Mouse (Mus musculus): ENCODE measurements around the gene Hist1h4j. TPM values are rescaled to one million over a fixed set of nuclear protein-coding genes. Genes with fewer than 3 reads are reported as not detected.
"Not testable (repeated sequence)": the region's sequence is repeated elsewhere in the genome, so short reads cannot be mapped to it uniquely, and the experiment has no call there.

Gene Hist1h4j
- total and polyA plus RNA-seq, 3 experiments = 1.8 to 936 (median 27.8) TPM

- TF ChIP-seq ZC3H11A (IDR thresholded peaks at IDR 0.05; ENCODE audit: low read depth, low read length) (no peak), MAX (IDR thresholded peaks at IDR 0.05; ENCODE audit: low read length) (no peak), SMC3 (IDR thresholded peaks at IDR 0.05; ENCODE audit: low read depth, low read length) (peak; percentile 16; the same call in 1 of the 2 replicates), NELFE (IDR thresholded peaks at IDR 0.05; ENCODE audit: low read depth, low read length) (no peak), CHD1 (IDR thresholded peaks at IDR 0.05; ENCODE audit: low read depth, low read length) (peak; percentile 64), JUND (conservative IDR thresholded peaks at IDR 0.05; ENCODE audit: low read depth, low read length) (no peak), JUN (IDR thresholded peaks at IDR 0.05; ENCODE audit: insufficient read depth, low read depth, low read length) (no peak), CHD2 (IDR thresholded peaks at IDR 0.05; ENCODE audit: low read length) (no peak), CTCF (conservative IDR thresholded peaks at IDR 0.05 in 1 of 2, IDR thresholded peaks at IDR 0.05 in 1 of 2; ENCODE audit: low read depth in 2 of 2, low read length in 2 of 2) (no peak), SIN3A (IDR thresholded peaks at IDR 0.05; ENCODE audit: low read length) (no peak; the same call in 1 of the 2 replicates), POLR2AphosphoS2 (IDR thresholded peaks at IDR 0.05; ENCODE audit: low read depth, low read length) (peak; percentile 99)
These were observed 14.7 kb downstream of the Hist1h4j start (continued) for GRCm38 (mm10) chr13:21749387-21750158.

GRCm38 (mm10) chr13:21750159-21751017 is 15.5 kb downstream of the Hist1h4j start, which contains the start of gene Hist1h4k:
Gene Hist1h4k (minus strand): TSS chr13:21750505.
- H3K9me3 ChIP-seq (replicated peaks; ENCODE audit: low read length); in situ Hi-C loops (cut with MboI; ENCODE audit: low pct_ligation_motif_present, low pct_unique_long_range_greater_than_20kb, low sequenced_read_pairs); dilution Hi-C loops (cut with MboI; ENCODE audit: extremely low pct_ligation_motif_present, extremely low pct_unique_long_range_greater_than_20kb, low sequenced_read_pairs); H3K27me3 ChIP-seq (replicated peaks); H3K36me3 ChIP-seq (replicated peaks in 1 of 2; ENCODE audit: control insufficient read depth in 1 of 2, insufficient read depth in 1 of 2, low read length in 1 of 2); H3K79me2 ChIP-seq (replicated peaks; ENCODE audit: control insufficient read depth, extremely low read depth, insufficient read depth, poor library complexity, severe bottlenecking): not testable (repeated sequence)
- peak within 1 kb of the TSS; percentile 93 for H3K27ac ChIP-seq (ENCODE audit: insufficient read depth, low read depth)
- peaks cover 0 to 19% of the 10 kb centered on the region in 2 experiments; a peak in 2 of 4 replicates for H3K4me1 ChIP-seq (ENCODE audit: control insufficient read depth in 1 of 2, insufficient read depth in 2 of 2)
- peak within 1 kb of the TSS; percentile 53 to 69 (median 55) for H3K4me3 ChIP-seq (replicated peaks in 1 of 3; ENCODE audit: low read depth in 2 of 3, low read length in 2 of 3, poor library complexity in 1 of 3)
- peak within 1 kb of the TSS; percentile 96 for H3K4me2 ChIP-seq (ENCODE audit: insufficient read depth, low read depth, poor library complexity, severe bottlenecking)
- DNase-seq (ENCODE audit: extremely low read depth) = peak; percentile 93
- TF ChIP-seq E2F4 (IDR thresholded peaks at IDR 0.05; ENCODE audit: insufficient replicate concordance, low read depth, low read length) (peak; percentile 91), KAT2A (IDR thresholded peaks at IDR 0.05; ENCODE audit: insufficient replicate concordance, low read length) (0 out of 2 replicates have a peak, but pooled peaks have one; percentile 64), NELFE (IDR thresholded peaks at IDR 0.05; ENCODE audit: low read depth, low read length) (peak; percentile 99), ZMIZ1 (IDR thresholded peaks at IDR 0.05; ENCODE audit: low read depth, low read length) (peak; percentile 100), HCFC1 (IDR thresholded peaks at IDR 0.05; ENCODE audit: low read depth, low read length) (peak; percentile 82), BHLHE40 (IDR thresholded peaks at IDR 0.05; ENCODE audit: low read depth, low read length) (peak; percentile 55), ELF1 (IDR thresholded peaks at IDR 0.05; ENCODE audit: low read depth, low read length) (peak; percentile 46; the same call in 1 of the 2 replicates), UBTF (IDR thresholded peaks at IDR 0.05; ENCODE audit: low read depth, low read length) (peak; percentile 97), TCF12 (IDR thresholded peaks at IDR 0.05; ENCODE audit: low read depth, low read length) (peak; percentile 92), MEF2A (IDR thresholded peaks at IDR 0.05; ENCODE audit: borderline replicate concordance, low read depth, low read length) (peak; percentile 67), CHD1 (IDR thresholded peaks at IDR 0.05; ENCODE audit: low read depth, low read length) (peak; percentile 86), MAFK (IDR thresholded peaks at IDR 0.05; ENCODE audit: insufficient replicate concordance, low read length) (peak; percentile 41; the same call in 1 of the 2 replicates), IRF4 (IDR thresholded peaks at IDR 0.05; ENCODE audit: low read depth, low read length) (peak; percentile 64), MAZ (IDR thresholded peaks at IDR 0.05; ENCODE audit: low read depth, low read length) (0 out of 2 replicates have a peak, but pooled peaks have one; percentile 64), RCOR1 (conservative IDR thresholded peaks at IDR 0.05; ENCODE audit: low read depth, low read length) (peak; percentile 97), POLR2A (IDR thresholded peaks at IDR 0.05; ENCODE audit: low read depth, low read length) (peak; percentile 96), CHD2 (IDR thresholded peaks at IDR 0.05; ENCODE audit: low read length) (peak; percentile 82), SIN3A (IDR thresholded peaks at IDR 0.05; ENCODE audit: low read length) (peak; percentile 96), MXI1 (IDR thresholded peaks at IDR 0.05; ENCODE audit: low read depth, low read length) (peak; percentile 84), TBP (conservative IDR thresholded peaks at IDR 0.05; ENCODE audit: low read depth, low read length) (peak; percentile 95)
- H3K9ac ChIP-seq (ENCODE audit: insufficient read depth, low read depth) = peak within 1 kb of the TSS; percentile 92

Measured in CH12.LX (cell line).